Mouse (Mus musculus): ENCODE results near the gene Dbndd2. TPM values are rescaled to one million over a fixed set of nuclear protein-coding genes. Genes with fewer than 3 reads are reported as not detected.

The Dbndd2 gene
- total and polyA plus RNA-seq, 3 experiments: 6.9 to 11.9 TPM; not detected in 1

DNA sequence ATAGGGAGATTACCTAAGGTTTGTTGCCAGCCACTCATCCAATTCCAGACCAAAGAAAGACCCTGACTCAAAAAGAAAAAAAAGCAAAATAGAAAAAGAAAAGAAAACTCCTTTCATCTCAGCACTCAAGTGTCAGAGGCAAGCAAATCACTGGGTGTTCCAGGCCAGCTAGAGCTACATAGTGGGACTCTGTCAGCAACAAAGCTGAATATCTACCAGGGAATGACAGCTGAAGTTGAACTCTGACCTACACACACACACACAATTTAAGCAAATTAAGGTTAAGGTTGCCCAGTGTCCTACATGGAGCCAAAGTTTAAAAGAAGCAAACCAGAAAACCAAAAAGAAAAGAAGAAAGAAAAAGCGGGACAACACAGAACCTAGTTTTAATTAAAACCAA, 37.8 kb upstream of the Dbndd2 start:
- Histone ChIP-seq H3K27me3 (ENCODE audit: control insufficient read depth in 1 of 2, insufficient read depth in 2 of 2, low read length in 2 of 2) (peaks cover 24 to 41% of the 10 kb centered on the region in 2 experiments), H3K36me3 (ENCODE audit: control insufficient read depth in 1 of 2, insufficient read depth in 2 of 2, low read length in 2 of 2) (no peaks in the 10 kb centered on the region), H3K4me1 (ENCODE audit: control insufficient read depth in 1 of 2, insufficient read depth in 2 of 2, low read length in 2 of 2) (no peaks in the 10 kb centered on the region), H3K27ac (ENCODE audit: control insufficient read depth, low read depth, low read length) (no peak overlapping the region), H3K4me3 (ENCODE audit: control insufficient read depth in 1 of 2, insufficient read depth in 1 of 2, low read depth in 2 of 2, low read length in 2 of 2) (no peak overlapping the region), H3K79me2 (ENCODE audit: control insufficient read depth, insufficient read depth, low read length, poor library complexity) (no peaks in the 10 kb centered on the region), H3K9me3 (replicated peaks; ENCODE audit: insufficient read depth, low read length) (no peaks in the 10 kb centered on the region), H3K9ac (ENCODE audit: control insufficient read depth, low read depth, low read length, poor library complexity, severe bottlenecking) (no peak overlapping the region)
- TF ChIP-seq NELFE (IDR thresholded peaks at IDR 0.05; ENCODE audit: low read depth, low read length) (no peak), ZNF384 (IDR thresholded peaks at IDR 0.05; ENCODE audit: low read depth, low read length) (no peak), TBP (IDR thresholded peaks at IDR 0.05; ENCODE audit: low read depth, low read length) (no peak), MAX (IDR thresholded peaks at IDR 0.05; ENCODE audit: low read length) (no peak), NRF1 (IDR thresholded peaks at IDR 0.05; ENCODE audit: insufficient read depth, low read depth, low read length, poor library complexity, severe bottlenecking) (no peak), MYB (IDR thresholded peaks at IDR 0.05; ENCODE audit: low read depth, low read length) (no peak), POLR2AphosphoS2 (IDR thresholded peaks at IDR 0.05; ENCODE audit: low read length) (no peak), GABPA (IDR thresholded peaks at IDR 0.05; ENCODE audit: low read depth, low read length) (no peak), MAFK (IDR thresholded peaks at IDR 0.05; ENCODE audit: borderline replicate concordance, low read depth, low read length) (no peak), UBTF (IDR thresholded peaks at IDR 0.05; ENCODE audit: borderline replicate concordance, insufficient read depth, low read depth, low read length) (no peak), USF2 (IDR thresholded peaks at IDR 0.05; ENCODE audit: borderline replicate concordance in 1 of 2, insufficient read depth in 1 of 2, low read depth in 1 of 2, low read length in 2 of 2) (no peak), ZKSCAN1 (IDR thresholded peaks at IDR 0.05; ENCODE audit: low read depth, low read length) (no peak), KAT2A (conservative IDR thresholded peaks at IDR 0.05; ENCODE audit: low read depth, low read length) (no peak), CTCF (IDR thresholded peaks at IDR 0.05 in 2 of 3, conservative IDR thresholded peaks at IDR 0.05 in 1 of 3; ENCODE audit: control insufficient read depth in 1 of 3, insufficient read depth in 1 of 3, low read depth in 2 of 3, low read length in 3 of 3, poor library complexity in 1 of 3, severe bottlenecking in 1 of 3) (no peak)
- no peak for DNase-seq (ENCODE audit: low read depth, low spot score)

DNA sequence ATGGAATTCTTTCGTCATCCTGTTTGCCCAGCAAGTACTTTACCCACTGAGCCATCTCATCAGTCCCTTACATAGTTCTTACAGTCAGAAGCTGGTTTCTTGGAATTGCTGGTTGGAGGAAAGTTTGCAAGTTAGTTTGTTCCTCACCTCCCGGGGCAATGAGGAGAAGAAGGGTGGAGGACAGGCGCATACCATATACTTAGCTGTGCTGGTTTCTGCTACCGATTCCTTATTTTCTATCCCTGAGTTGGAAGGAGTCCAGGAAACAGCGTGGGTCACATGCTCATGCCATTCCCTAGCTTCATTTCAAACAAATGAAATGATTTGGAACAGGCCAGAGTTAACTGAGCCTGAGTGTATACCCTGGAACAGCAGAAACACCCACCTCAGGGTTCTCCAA, 37.0 kb upstream of the Dbndd2 start:
- TF ChIP-seq USF2 (IDR thresholded peaks at IDR 0.05; ENCODE audit: borderline replicate concordance in 1 of 2, insufficient read depth in 1 of 2, low read depth in 1 of 2, low read length in 2 of 2) (no peak), TAL1 (IDR thresholded peaks at IDR 0.05; ENCODE audit: low read length) (no peak), BHLHE40 (IDR thresholded peaks at IDR 0.05; ENCODE audit: borderline replicate concordance, low read depth, low read length) (no peak), E2F4 (IDR thresholded peaks at IDR 0.05; ENCODE audit: borderline replicate concordance, low read depth, low read length) (no peak), TCF12 (IDR thresholded peaks at IDR 0.05; ENCODE audit: low read depth, low read length) (no peak), ZC3H11A (IDR thresholded peaks at IDR 0.05; ENCODE audit: low read depth, low read length) (no peak), MYB (IDR thresholded peaks at IDR 0.05; ENCODE audit: low read depth, low read length) (no peak), ETS1 (IDR thresholded peaks at IDR 0.05; ENCODE audit: low read depth, low read length) (no peak), KAT2A (conservative IDR thresholded peaks at IDR 0.05; ENCODE audit: low read depth, low read length) (no peak), MAZ (IDR thresholded peaks at IDR 0.05; ENCODE audit: low read depth, low read length) (no peak), SMC3 (IDR thresholded peaks at IDR 0.05; ENCODE audit: low read depth, low read length) (no peak), POLR2AphosphoS5 (IDR thresholded peaks at IDR 0.05; ENCODE audit: borderline replicate concordance, low read depth, low read length) (no peak)
- peaks cover 26 to 42% of the 10 kb centered on the region in 2 experiments for H3K27me3 ChIP-seq (ENCODE audit: control insufficient read depth in 1 of 2, insufficient read depth in 2 of 2, low read length in 2 of 2)
- H3K27ac ChIP-seq (ENCODE audit: control insufficient read depth, low read depth, low read length): no peak overlapping the region
- H3K36me3 ChIP-seq (ENCODE audit: control insufficient read depth in 1 of 2, insufficient read depth in 2 of 2, low read length in 2 of 2): no peaks in the 10 kb centered on the region
- no peaks in the 10 kb centered on the region for H3K4me1 ChIP-seq (ENCODE audit: control insufficient read depth in 1 of 2, insufficient read depth in 2 of 2, low read length in 2 of 2)
- H3K9ac ChIP-seq (ENCODE audit: control insufficient read depth, low read depth, low read length, poor library complexity, severe bottlenecking): no peak overlapping the region
- no peaks in the 10 kb centered on the region for H3K79me2 ChIP-seq (ENCODE audit: control insufficient read depth, insufficient read depth, low read length, poor library complexity)
- DNase-seq (ENCODE audit: low read depth, low spot score): no peak
- H3K9me3 ChIP-seq (replicated peaks; ENCODE audit: insufficient read depth, low read length): no peaks in the 10 kb centered on the region
- H3K4me3 ChIP-seq (ENCODE audit: control insufficient read depth in 1 of 2, insufficient read depth in 1 of 2, low read depth in 2 of 2, low read length in 2 of 2): no peak overlapping the region
